Mouse (Mus musculus) brain, embryonic 14.5 days (tissue): ENCODE measurements around the gene Abcc3. TPM values are rescaled to one million over a fixed set of nuclear protein-coding genes. Genes with fewer than 3 reads are reported as not detected.

Experiments used
- DNase-seq: peaks from one replicate; pipeline ENCODE4 v3.0.0-alpha.2; 2011; ENCODE audit warnings: low read depth
- CTCF ChIP-seq: fragments of 200-500 bp; IDR thresholded peaks from 2 replicates; pipeline ENCODE4 v1.5.1; 2012; ENCODE audit warnings: inconsistent platforms, mild to moderate bottlenecking, moderate library complexity, borderline replicate concordance; ENCODE audit not compliant: insufficient read depth, insufficient read length; ENCODE audit errors: extremely low read depth
- POLR2A ChIP-seq: fragments of 200-500 bp; IDR thresholded peaks from 2 replicates; pipeline ENCODE4 v1.6.1; 2012; ENCODE audit warnings: mild to moderate bottlenecking, inconsistent platforms, borderline replicate concordance; ENCODE audit not compliant: poor library complexity, insufficient read depth, insufficient read length, severe bottlenecking; ENCODE audit errors: extremely low read depth
- polyA plus RNA-seq: library from polyadenylated mRNA; depleted of rRNA; stranded (reverse); fragments of >200 nt; gene quantifications from 2 replicates; pipeline ENCODE4 v1.2.3, GENCODE M21; 2012; rRNA removed

The Abcc3 gene
- polyA plus RNA-seq, 1 experiment = 0.53 TPM

- TF ChIP-seq CTCF (no peak), POLR2A (no peak)
- DNase-seq = no peak
These were observed 80.1 kb downstream of the Abcc3 start for GRCm38 (mm10) chr11:94312733-94313132.

DNA sequence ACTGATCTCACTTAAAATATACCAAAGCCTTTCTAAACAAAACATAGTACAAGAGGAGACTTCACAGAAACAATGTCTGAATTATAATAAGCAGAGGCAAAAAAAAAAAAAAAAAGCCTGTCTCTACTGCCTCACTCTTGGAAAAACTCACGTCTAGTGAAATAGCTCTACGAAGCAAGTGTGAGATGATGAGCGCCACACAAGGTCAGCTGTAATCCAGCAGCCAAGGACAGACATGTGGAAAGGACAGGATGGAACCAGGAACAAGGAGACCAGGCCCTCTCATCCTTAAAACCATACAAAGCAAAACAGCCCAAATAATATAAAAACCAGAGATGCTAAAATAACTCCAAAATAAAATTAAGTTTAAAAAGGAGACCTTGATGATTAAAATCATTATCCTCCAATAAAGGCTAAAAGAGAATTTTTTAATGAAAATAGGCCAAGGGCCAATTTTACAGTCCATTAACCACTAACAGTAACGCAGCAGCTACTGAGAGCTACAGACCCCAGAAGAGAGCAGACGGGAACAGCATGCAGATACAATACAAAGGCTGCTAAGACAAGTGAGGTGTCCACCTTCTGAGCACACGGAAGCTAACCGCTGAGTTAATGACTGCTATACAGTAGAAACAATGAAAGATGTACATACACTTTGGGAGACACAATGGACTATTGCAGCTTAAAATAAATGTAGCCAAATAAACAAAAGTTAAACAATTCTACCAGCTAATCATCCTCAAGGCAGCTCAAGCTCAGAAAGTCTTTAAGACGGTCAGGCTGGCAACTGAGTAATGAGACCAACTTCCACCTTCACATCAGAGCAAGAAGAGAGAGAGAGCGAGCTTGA is 97.6 kb downstream of the Abcc3 start:
- DNase-seq = no peak
- TF ChIP-seq CTCF (no peak), POLR2A (no peak)

Other genes with a start within 250 kb of the Abcc3 start
- gene Tob1, start 181.5 kb downstream of the Abcc3 start, polyA plus RNA-seq = 29.6 and 29.9 TPM in 2 replicates
- gene Wfikkn2, start 147.0 kb downstream of the Abcc3 start, polyA plus RNA-seq = 6.8 and 9.4 TPM in 2 replicates
- not detected in 2 replicates for gene Gm21885, start 111.1 kb downstream of the Abcc3 start, polyA plus RNA-seq
- gene Luc7l3, start 71.0 kb downstream of the Abcc3 start, polyA plus RNA-seq = 165 and 183 TPM in 2 replicates
- gene Ankrd40, start 65.0 kb downstream of the Abcc3 start, polyA plus RNA-seq = 47.9 and 57.0 TPM in 2 replicates
- 208 and 232 TPM in 2 replicates for gene Cacna1g, start 81.2 kb upstream of the Abcc3 start, polyA plus RNA-seq
- 0.45 and 0.66 TPM in 2 replicates for gene Spata20, start 93.2 kb upstream of the Abcc3 start, polyA plus RNA-seq
- 0.50 and 1.5 TPM in 2 replicates for gene Epn3, start 107.0 kb upstream of the Abcc3 start, polyA plus RNA-seq
- gene Mycbpap, start 128.7 kb upstream of the Abcc3 start, polyA plus RNA-seq = 2.5 and 3.0 TPM in 2 replicates
- 8.7 and 9.0 TPM in 2 replicates for gene Rsad1, start 156.3 kb upstream of the Abcc3 start, polyA plus RNA-seq
- 0.06 and 0.44 TPM in 2 replicates for gene Chad, start 172.1 kb upstream of the Abcc3 start, polyA plus RNA-seq
- 7.2 and 9.7 TPM in 2 replicates for gene Acsf2, start 208.9 kb upstream of the Abcc3 start, polyA plus RNA-seq
- 89.6 and 112 TPM in 2 replicates for gene Lrrc59, start 236.8 kb upstream of the Abcc3 start, polyA plus RNA-seq